Mouse (Mus musculus): ENCODE data around the gene Tulp1. TPM values are rescaled to one million over a fixed set of nuclear protein-coding genes. Genes with fewer than 3 reads are reported as not detected.

Gene Tulp1
- polyA plus RNA-seq, 1 experiment from 2014 or later, result 2.1 TPM

DNA sequence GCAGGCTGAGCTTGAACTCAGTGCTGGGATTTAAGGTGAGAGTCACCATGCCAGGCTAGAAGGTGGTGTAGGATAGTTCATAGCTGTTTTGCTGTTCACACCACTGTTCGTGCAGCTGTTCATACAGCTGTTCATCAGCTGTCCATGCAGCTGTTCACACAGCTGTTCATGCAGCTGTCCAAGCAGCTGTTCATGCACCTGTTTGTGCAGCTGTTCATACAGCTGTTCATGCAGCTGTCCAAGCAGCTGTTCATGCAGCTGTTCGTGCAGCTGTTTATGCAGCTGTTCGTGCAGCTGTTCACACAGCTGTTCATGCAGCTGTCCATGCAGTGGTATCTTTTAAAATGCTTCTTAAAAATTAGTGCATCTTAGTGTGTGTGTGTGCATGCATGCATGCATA is 23.5 kb upstream of the Tulp1 start:
- WGBS, result 91% methylated on average over 3 of the region's 3 CpGs
- Histone ChIP-seq H3K9ac (no peak overlapping the region), H3K9me3 (no peaks in the 10 kb centered on the region), H3K4me3 (no peak overlapping the region), H3K36me3 (no peaks in the 10 kb centered on the region), H3K27me3 (peaks cover 31% of the 10 kb centered on the region), H3K27ac (no peak overlapping the region), H3K4me2 (no peak overlapping the region), H3K4me1 (replicated peaks) (peaks cover 10% of the 10 kb centered on the region)
- no peak for ATAC-seq (ENCODE audit: low FRiP score)

- ATAC-seq (ENCODE audit: low FRiP score), result peak; percentile 66; the same call in 1 of the 2 replicates
- Histone ChIP-seq H3K9ac (peak overlapping the region; percentile 61), H3K9me3 (no peaks in the 10 kb centered on the region), H3K27me3 (peaks cover 29% of the 10 kb centered on the region), H3K4me1 (replicated peaks) (peaks cover 6% of the 10 kb centered on the region), H3K27ac (no peak overlapping the region), H3K4me2 (peak overlapping the region; percentile 52), H3K4me3 (peak overlapping the region; percentile 25), H3K36me3 (no peaks in the 10 kb centered on the region)
- WGBS, result 6% methylated on average over 23 of the region's 23 CpGs
Observed at GRCm38 (mm10) chr17:28386150-28386905, 21.3 kb upstream of the Tulp1 start.

DNA sequence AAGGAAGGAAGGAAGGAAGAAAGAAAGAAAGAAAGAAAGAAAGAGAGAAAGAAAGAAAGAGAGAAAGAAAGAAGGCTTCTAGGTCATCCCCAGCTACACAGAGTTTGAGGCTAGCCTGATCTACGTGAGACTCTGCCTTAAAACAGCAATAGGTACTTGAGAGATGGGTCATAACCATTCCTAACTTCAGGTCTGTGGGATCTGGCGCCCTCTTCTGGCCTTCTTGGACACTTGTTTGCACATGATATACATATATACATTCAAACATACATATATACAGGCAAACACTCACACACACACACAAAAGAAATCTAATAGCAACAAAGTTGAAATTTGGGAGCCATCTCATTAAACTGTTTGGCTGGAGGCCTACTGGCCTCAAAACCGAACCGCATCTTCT is 19.3 kb upstream of the Tulp1 start:
- ATAC-seq (ENCODE audit: low FRiP score), result no peak
- H3K36me3 ChIP-seq, result no peaks in the 10 kb centered on the region
- H3K27ac ChIP-seq, result no peak overlapping the region

GRCm38 (mm10) chr17:28380255-28380654 is 15.2 kb upstream of the Tulp1 start:
- H3K4me2 ChIP-seq, result no peak overlapping the region
- H3K4me3 ChIP-seq, result no peak overlapping the region
- no peak overlapping the region for H3K9ac ChIP-seq
- no peaks in the 10 kb centered on the region for H3K4me1 ChIP-seq (replicated peaks)
- H3K27me3 ChIP-seq, result peaks cover 20% of the 10 kb centered on the region
- ATAC-seq (ENCODE audit: low FRiP score), result no peak
- no peak overlapping the region for H3K27ac ChIP-seq
- no peaks in the 10 kb centered on the region for H3K36me3 ChIP-seq
- WGBS, result 14% methylated on average over 6 of the region's 6 CpGs
- H3K9me3 ChIP-seq, result no peaks in the 10 kb centered on the region

More for the DNA sequence above, 19.3 kb upstream of the Tulp1 start:
- no peak overlapping the region for H3K9ac ChIP-seq
- no peak overlapping the region for H3K4me2 ChIP-seq
- H3K4me3 ChIP-seq, result no peak overlapping the region
- H3K9me3 ChIP-seq, result no peaks in the 10 kb centered on the region
- peaks cover 6% of the 10 kb centered on the region for H3K4me1 ChIP-seq (replicated peaks)
- WGBS, result 66% methylated on average over 4 of the region's 4 CpGs
- peaks cover 28% of the 10 kb centered on the region for H3K27me3 ChIP-seq

GRCm38 (mm10) chr17:28375592-28376061 is 10.6 kb upstream of the Tulp1 start:
- Histone ChIP-seq H3K4me2 (no peak overlapping the region), H3K4me1 (replicated peaks) (no peaks in the 10 kb centered on the region; the same call in 1 of the 2 replicates), H3K9ac (no peak overlapping the region), H3K9me3 (no peaks in the 10 kb centered on the region), H3K27ac (no peak overlapping the region), H3K4me3 (no peak overlapping the region), H3K36me3 (no peaks in the 10 kb centered on the region), H3K27me3 (peaks cover 43% of the 10 kb centered on the region)
- ATAC-seq (ENCODE audit: low FRiP score), result no peak
- WGBS, result 20% methylated on average over 17 of the region's 17 CpGs

GRCm38 (mm10) chr17:28374494-28374893 is 9.5 kb upstream of the Tulp1 start:
- no peak overlapping the region for H3K9ac ChIP-seq
- ATAC-seq (ENCODE audit: low FRiP score), result no peak
- H3K4me2 ChIP-seq, result 0 out of 2 replicates have a peak overlapping the region, but pooled peaks have one; percentile 13
- no peaks in the 10 kb centered on the region for H3K36me3 ChIP-seq
- H3K9me3 ChIP-seq, result no peaks in the 10 kb centered on the region
- no peaks in the 10 kb centered on the region; the same call in 1 of the 2 replicates for H3K4me1 ChIP-seq (replicated peaks)
- H3K4me3 ChIP-seq, result no peak overlapping the region
- peaks cover 43% of the 10 kb centered on the region for H3K27me3 ChIP-seq
- WGBS, result 29% methylated on average over 16 of the region's 16 CpGs
- H3K27ac ChIP-seq, result no peak overlapping the region

DNA sequence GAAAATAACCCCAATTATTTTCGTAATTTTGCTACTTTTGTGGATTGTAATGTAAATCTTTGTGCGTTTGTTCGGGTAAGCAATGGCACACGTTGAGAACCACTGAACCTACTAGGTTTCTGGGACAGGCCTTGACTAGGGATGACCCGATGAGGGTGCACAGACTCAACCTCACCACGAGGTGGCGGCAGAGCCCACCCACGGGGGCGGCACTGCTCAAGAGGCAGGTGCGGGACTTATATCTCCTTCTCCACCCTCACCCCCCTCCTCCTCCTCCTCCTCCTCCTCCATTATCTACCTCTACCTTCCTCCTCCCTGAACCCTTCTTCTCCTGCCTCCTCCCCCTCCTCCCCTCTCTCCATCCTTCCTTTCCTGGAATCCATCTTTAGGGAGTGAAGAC is 8.8 kb upstream of the Tulp1 start:
- WGBS, result 11% methylated on average over 10 of the region's 10 CpGs
- H3K27me3 ChIP-seq, result peaks cover 43% of the 10 kb centered on the region
- no peaks in the 10 kb centered on the region for H3K9me3 ChIP-seq
- H3K4me1 ChIP-seq (replicated peaks), result no peaks in the 10 kb centered on the region; the same call in 1 of the 2 replicates
- no peak overlapping the region for H3K9ac ChIP-seq
- H3K4me3 ChIP-seq, result no peak overlapping the region
- no peak for ATAC-seq (ENCODE audit: low FRiP score)
- H3K36me3 ChIP-seq, result no peaks in the 10 kb centered on the region
- no peak overlapping the region for H3K27ac ChIP-seq
- no peak overlapping the region for H3K4me2 ChIP-seq

GRCm38 (mm10) chr17:28371941-28372340 is 6.9 kb upstream of the Tulp1 start:
- Histone ChIP-seq H3K4me1 (replicated peaks) (no peaks in the 10 kb centered on the region; the same call in 1 of the 2 replicates), H3K4me2 (no peak overlapping the region), H3K9ac (no peak overlapping the region), H3K36me3 (no peaks in the 10 kb centered on the region), H3K27me3 (peaks cover 42% of the 10 kb centered on the region), H3K9me3 (no peaks in the 10 kb centered on the region), H3K4me3 (no peak overlapping the region), H3K27ac (no peak overlapping the region)
- ATAC-seq (ENCODE audit: low FRiP score), result no peak
- WGBS, result 54% methylated on average over 1 of the region's 1 CpGs

DNA sequence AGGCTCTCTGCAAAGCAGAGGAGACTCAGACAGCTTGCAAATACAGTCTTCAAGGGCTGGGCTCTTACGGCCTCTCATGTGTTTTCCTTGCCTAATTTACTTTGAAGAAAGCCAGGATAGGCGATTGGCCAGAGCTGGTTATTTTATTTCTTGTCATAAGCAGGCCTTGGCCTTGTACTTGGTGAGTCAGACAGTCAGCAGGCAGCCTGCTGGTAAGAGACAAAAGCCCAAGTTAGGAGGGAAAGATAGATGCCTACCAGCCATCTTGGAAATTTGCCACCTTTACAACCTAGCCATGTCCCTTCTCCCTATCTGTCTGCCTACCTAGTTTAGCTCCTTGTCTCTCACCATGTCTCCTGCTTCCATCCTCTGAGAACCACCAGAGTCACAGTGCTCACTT is 6.3 kb upstream of the Tulp1 start:
- no peaks in the 10 kb centered on the region; the same call in 1 of the 2 replicates for H3K4me1 ChIP-seq (replicated peaks)
- H3K4me3 ChIP-seq, result no peak overlapping the region
- H3K9ac ChIP-seq, result no peak overlapping the region
- whole genome bisulfite sequencing, result 67% methylated on average over 2 of the region's 2 CpGs
- H3K4me2 ChIP-seq, result no peak overlapping the region
- H3K27me3 ChIP-seq, result peaks cover 38% of the 10 kb centered on the region
- no peaks in the 10 kb centered on the region for H3K36me3 ChIP-seq
- H3K9me3 ChIP-seq, result no peaks in the 10 kb centered on the region
- no peak for ATAC-seq (ENCODE audit: low FRiP score)
- H3K27ac ChIP-seq, result no peak overlapping the region

DNA sequence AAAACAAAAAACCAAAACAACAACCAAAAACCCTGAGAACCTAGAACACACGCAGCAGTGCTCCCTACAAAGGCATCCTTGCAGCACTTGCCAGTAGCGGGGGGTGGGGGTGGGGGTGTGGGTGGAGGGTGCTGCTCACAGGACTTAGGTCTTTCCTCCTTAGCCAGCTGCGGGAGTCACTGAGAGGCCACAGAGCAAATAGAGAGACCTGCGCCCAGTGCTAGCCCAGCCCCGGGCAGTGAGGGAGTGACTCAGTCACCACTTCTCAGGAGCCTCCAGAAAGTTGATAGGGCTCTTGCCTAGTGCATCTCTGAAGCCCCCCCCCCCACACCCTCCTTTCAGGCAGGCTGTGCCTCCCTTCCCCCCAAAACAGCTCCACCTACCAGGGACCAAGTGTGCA is 4.0 kb upstream of the Tulp1 start:
- H3K9me3 ChIP-seq, result no peaks in the 10 kb centered on the region
- no peaks in the 10 kb centered on the region for H3K36me3 ChIP-seq
- H3K4me1 ChIP-seq (replicated peaks), result peaks cover 7% of the 10 kb centered on the region
- 77% methylated on average over 5 of the region's 5 CpGs for WGBS
- no peak overlapping the region for H3K4me2 ChIP-seq
- no peak overlapping the region for H3K27ac ChIP-seq
- ATAC-seq (ENCODE audit: low FRiP score), result no peak
- H3K27me3 ChIP-seq, result peaks cover 36% of the 10 kb centered on the region
- H3K9ac ChIP-seq, result no peak overlapping the region
- no peak overlapping the region for H3K4me3 ChIP-seq

- H3K27me3 ChIP-seq, result peaks cover 36% of the 10 kb centered on the region
- ATAC-seq (ENCODE audit: low FRiP score), result no peak
- H3K4me3 ChIP-seq, result no peak overlapping the region
- H3K9ac ChIP-seq, result no peak overlapping the region
- no peaks in the 10 kb centered on the region for H3K36me3 ChIP-seq
- H3K9me3 ChIP-seq, result no peaks in the 10 kb centered on the region
- WGBS, result 7% methylated on average over 13 of the region's 13 CpGs
- peaks cover 13% of the 10 kb centered on the region for H3K4me1 ChIP-seq (replicated peaks)
- no peak overlapping the region for H3K27ac ChIP-seq
- no peak overlapping the region for H3K4me2 ChIP-seq
Observed at GRCm38 (mm10) chr17:28368449-28368848, 3.4 kb upstream of the Tulp1 start.

- Histone ChIP-seq H3K36me3 (no peaks in the 10 kb centered on the region), H3K9me3 (no peaks in the 10 kb centered on the region), H3K4me3 (no peak overlapping the region), H3K27ac (no peak overlapping the region), H3K27me3 (peaks cover 80% of the 10 kb centered on the region), H3K4me2 (peak overlapping the region; percentile 57), H3K4me1 (replicated peaks) (peaks cover 27% of the 10 kb centered on the region), H3K9ac (peak overlapping the region; percentile 58; the same call in 1 of the 2 replicates)
- no peak for ATAC-seq (ENCODE audit: low FRiP score)
- WGBS, result 11% methylated on average over 6 of the region's 6 CpGs
Observed at GRCm38 (mm10) chr17:28363507-28363906, 1.5 kb downstream of the Tulp1 start.
